Mouse (Mus musculus): Measurements from ENCODE around the gene Eps8l3. TPM values are rescaled to one million over a fixed set of nuclear protein-coding genes. Genes with fewer than 3 reads are reported as not detected.

Gene Eps8l3
- total and polyA plus RNA-seq, 3 experiments: 0.12 TPM; not detected in 2

GRCm38 (mm10) chr3:107905942-107906341 is 28.9 kb downstream of the Eps8l3 start:
- Histone ChIP-seq H3K9ac (ENCODE audit: control insufficient read depth, low read depth, low read length, poor library complexity, severe bottlenecking) (no peak overlapping the region), H3K27ac (ENCODE audit: control insufficient read depth, low read depth, low read length) (no peak overlapping the region), H3K27me3 (ENCODE audit: control insufficient read depth in 1 of 2, insufficient read depth in 2 of 2, low read length in 2 of 2) (no peaks in the 10 kb centered on the region; a peak in 1 of 4 replicates), H3K4me3 (ENCODE audit: control insufficient read depth in 1 of 2, insufficient read depth in 1 of 2, low read depth in 2 of 2, low read length in 2 of 2) (no peak overlapping the region), H3K36me3 (ENCODE audit: control insufficient read depth in 1 of 2, insufficient read depth in 2 of 2, low read length in 2 of 2) (peaks cover 0 to 9% of the 10 kb centered on the region in 2 experiments; a peak in 2 of 4 replicates), H3K79me2 (ENCODE audit: control insufficient read depth, insufficient read depth, low read length, poor library complexity) (no peaks in the 10 kb centered on the region), H3K4me1 (ENCODE audit: control insufficient read depth in 1 of 2, insufficient read depth in 2 of 2, low read length in 2 of 2) (peaks cover 0 to 12% of the 10 kb centered on the region in 2 experiments; a peak in 2 of 4 replicates), H3K9me3 (replicated peaks; ENCODE audit: insufficient read depth, low read length) (no peaks in the 10 kb centered on the region)
- DNase-seq (ENCODE audit: low read depth, low spot score): peak; percentile 24
- TF ChIP-seq GATA1 (IDR thresholded peaks at IDR 0.05; ENCODE audit: low read depth, low read length): peak; percentile 54
- TF ChIP-seq TAL1 (IDR thresholded peaks at IDR 0.05; ENCODE audit: low read length): peak; percentile 29
- TF ChIP-seq MYB (IDR thresholded peaks at IDR 0.05; ENCODE audit: low read depth, low read length): no peak
- TF ChIP-seq SIN3A (IDR thresholded peaks at IDR 0.05; ENCODE audit: low read length): no peak
- TF ChIP-seq ZNF384 (IDR thresholded peaks at IDR 0.05; ENCODE audit: low read depth, low read length): no peak
- peak; percentile 36 to 38; a peak in 2 of 4 replicates for TF ChIP-seq EP300 (IDR thresholded peaks at IDR 0.05; ENCODE audit: low read depth in 1 of 2, low read length in 2 of 2)
- TF ChIP-seq UBTF (IDR thresholded peaks at IDR 0.05; ENCODE audit: borderline replicate concordance, insufficient read depth, low read depth, low read length): no peak

- Histone ChIP-seq H3K27ac (ENCODE audit: control insufficient read depth, low read depth, low read length) (no peak overlapping the region), H3K79me2 (ENCODE audit: control insufficient read depth, insufficient read depth, low read length, poor library complexity) (no peaks in the 10 kb centered on the region), H3K4me1 (ENCODE audit: control insufficient read depth in 1 of 2, insufficient read depth in 2 of 2, low read length in 2 of 2) (no peaks in the 10 kb centered on the region), H3K36me3 (ENCODE audit: control insufficient read depth in 1 of 2, insufficient read depth in 2 of 2, low read length in 2 of 2) (no peaks in the 10 kb centered on the region), H3K9me3 (replicated peaks; ENCODE audit: insufficient read depth, low read length) (no peaks in the 10 kb centered on the region), H3K4me3 (ENCODE audit: control insufficient read depth in 1 of 2, insufficient read depth in 1 of 2, low read depth in 2 of 2, low read length in 2 of 2) (no peak overlapping the region), H3K9ac (ENCODE audit: control insufficient read depth, low read depth, low read length, poor library complexity, severe bottlenecking) (no peak overlapping the region), H3K27me3 (ENCODE audit: control insufficient read depth in 1 of 2, insufficient read depth in 2 of 2, low read length in 2 of 2) (peaks cover 0 to 2% of the 10 kb centered on the region in 2 experiments; a peak in 3 of 4 replicates)
- TF ChIP-seq MEF2A (IDR thresholded peaks at IDR 0.05; ENCODE audit: extremely low read depth, insufficient replicate concordance, low read depth, low read length, poor library complexity, severe bottlenecking) (no peak), RCOR1 (IDR thresholded peaks at IDR 0.05; ENCODE audit: low read depth, low read length) (no peak), UBTF (IDR thresholded peaks at IDR 0.05; ENCODE audit: borderline replicate concordance, insufficient read depth, low read depth, low read length) (no peak), USF2 (IDR thresholded peaks at IDR 0.05; ENCODE audit: borderline replicate concordance in 1 of 2, insufficient read depth in 1 of 2, low read depth in 1 of 2, low read length in 2 of 2) (no peak)
- no peak for DNase-seq (ENCODE audit: low read depth, low spot score)
Measured at GRCm38 (mm10) chr3:107916674-107917073, 39.6 kb downstream of the Eps8l3 start.

GRCm38 (mm10) chr3:107917097-107917496 is 40.1 kb downstream of the Eps8l3 start:
- Histone ChIP-seq H3K9ac (ENCODE audit: control insufficient read depth, low read depth, low read length, poor library complexity, severe bottlenecking) (no peak overlapping the region), H3K27ac (ENCODE audit: control insufficient read depth, low read depth, low read length) (no peak overlapping the region), H3K36me3 (ENCODE audit: control insufficient read depth in 1 of 2, insufficient read depth in 2 of 2, low read length in 2 of 2) (no peaks in the 10 kb centered on the region), H3K27me3 (ENCODE audit: control insufficient read depth in 1 of 2, insufficient read depth in 2 of 2, low read length in 2 of 2) (peaks cover 0 to 2% of the 10 kb centered on the region in 2 experiments; a peak in 3 of 4 replicates), H3K4me3 (ENCODE audit: control insufficient read depth in 1 of 2, insufficient read depth in 1 of 2, low read depth in 2 of 2, low read length in 2 of 2) (no peak overlapping the region), H3K9me3 (replicated peaks; ENCODE audit: insufficient read depth, low read length) (no peaks in the 10 kb centered on the region), H3K4me1 (ENCODE audit: control insufficient read depth in 1 of 2, insufficient read depth in 2 of 2, low read length in 2 of 2) (no peaks in the 10 kb centered on the region), H3K79me2 (ENCODE audit: control insufficient read depth, insufficient read depth, low read length, poor library complexity) (no peaks in the 10 kb centered on the region)
- peak; percentile 44 for DNase-seq (ENCODE audit: low read depth, low spot score)
- TF ChIP-seq SMC3 (IDR thresholded peaks at IDR 0.05; ENCODE audit: low read depth, low read length) (peak; percentile 55), UBTF (IDR thresholded peaks at IDR 0.05; ENCODE audit: borderline replicate concordance, insufficient read depth, low read depth, low read length) (no peak), CTCF (IDR thresholded peaks at IDR 0.05 in 2 of 3, conservative IDR thresholded peaks at IDR 0.05 in 1 of 3; ENCODE audit: control insufficient read depth in 1 of 3, insufficient read depth in 1 of 3, low read depth in 2 of 3, low read length in 3 of 3, poor library complexity in 1 of 3, severe bottlenecking in 1 of 3) (peak; percentile 46 to 61 (median 48))
